Mouse (Mus musculus) cortical plate, adult 2 months (tissue): ENCODE measurements at regions not wholly inside any gene's neighbourhood (a gene's known extent, or its start where the extent isn't known, plus 50 kb on each side); places are given as distances from the start of the nearest gene placed in this dataset.

Experiments used
- H3K27ac ChIP-seq: fragments of 200-500 bp; 2 replicates; pipeline ENCODE4 v1.5.1; 2012; ENCODE audit warnings: low read length, control low read depth, inconsistent platforms; ENCODE audit not compliant: insufficient read depth
- H3K4me1 ChIP-seq: fragments of 200-500 bp; 2 replicates; pipeline ENCODE4 v1.6.1; 2011; ENCODE audit warnings: low read length; ENCODE audit not compliant: control insufficient read depth, insufficient read depth
- H3K4me3 ChIP-seq: fragments of 200-500 bp; 2 replicates; pipeline ENCODE4 v1.5.1; 2011; ENCODE audit warnings: mild to moderate bottlenecking, low read length, control low read depth; ENCODE audit not compliant: insufficient read depth
- CTCF ChIP-seq: fragments of 200-500 bp; IDR thresholded peaks from 2 replicates; pipeline ENCODE4 v1.5.1; 2011; ENCODE audit warnings: mild to moderate bottlenecking, control low read depth, low read length; ENCODE audit not compliant: insufficient read depth; ENCODE audit errors: extremely low read depth
- POLR2A ChIP-seq: fragments of 200-500 bp; IDR thresholded peaks from 2 replicates; pipeline ENCODE4 v1.6.1; 2011; ENCODE audit warnings: mild to moderate bottlenecking, low read length, control low read depth; ENCODE audit not compliant: insufficient read depth; ENCODE audit errors: extremely low read depth

- no peaks in the 10 kb centered on the region for H3K4me1 ChIP-seq
- H3K4me3 ChIP-seq = no peak overlapping the region
- H3K27ac ChIP-seq = no peak overlapping the region
- TF ChIP-seq POLR2A (no peak), CTCF (no peak)
These were observed 72.9 kb upstream of the Lnx1 start for GRCm38 (mm10) chr5:74775596-74775995.

- Histone ChIP-seq H3K4me3 (no peak overlapping the region), H3K4me1 (no peaks in the 10 kb centered on the region), H3K27ac (no peak overlapping the region)
- TF ChIP-seq POLR2A (no peak), CTCF (no peak)
These were observed 71.1 kb upstream of the Lnx1 start for GRCm38 (mm10) chr5:74773558-74774429.

- Histone ChIP-seq H3K4me3 (no peak overlapping the region), H3K27ac (no peak overlapping the region), H3K4me1 (no peaks in the 10 kb centered on the region)
- no peak for TF ChIP-seq POLR2A
- TF ChIP-seq CTCF = no peak
These were observed 68.4 kb upstream of the Lnx1 start for GRCm38 (mm10) chr5:74771121-74771520.

- TF ChIP-seq CTCF = no peak
- no peak for TF ChIP-seq POLR2A
- Histone ChIP-seq H3K4me3 (no peak overlapping the region), H3K27ac (no peak overlapping the region), H3K4me1 (no peaks in the 10 kb centered on the region)
These were observed 66.3 kb upstream of the Lnx1 start for GRCm38 (mm10) chr5:74769023-74769422.

- Histone ChIP-seq H3K4me3 (no peak overlapping the region), H3K27ac (no peak overlapping the region), H3K4me1 (no peaks in the 10 kb centered on the region)
- TF ChIP-seq POLR2A = no peak
- no peak for TF ChIP-seq CTCF
These were observed 65.3 kb upstream of the Lnx1 start for GRCm38 (mm10) chr5:74767993-74768392.

GRCm38 (mm10) chr5:74766211-74766610 lies 63.5 kb upstream of the Lnx1 start:
- Histone ChIP-seq H3K4me1 (no peaks in the 10 kb centered on the region), H3K27ac (no peak overlapping the region), H3K4me3 (no peak overlapping the region)
- TF ChIP-seq POLR2A (no peak), CTCF (no peak)

- TF ChIP-seq POLR2A = no peak
- Histone ChIP-seq H3K4me1 (no peaks in the 10 kb centered on the region), H3K27ac (no peak overlapping the region), H3K4me3 (no peak overlapping the region)
These were observed 62.5 kb upstream of the Lnx1 start for GRCm38 (mm10) chr5:74765061-74765767.

- H3K27ac ChIP-seq = no peak overlapping the region
- TF ChIP-seq POLR2A = no peak
- no peak for TF ChIP-seq CTCF
- no peak overlapping the region for H3K4me3 ChIP-seq
- no peaks in the 10 kb centered on the region for H3K4me1 ChIP-seq
These were observed 54.8 kb upstream of the Lnx1 start for GRCm38 (mm10) chr5:74757557-74757956.

- H3K4me3 ChIP-seq = no peak overlapping the region
- no peak overlapping the region for H3K27ac ChIP-seq
- H3K4me1 ChIP-seq = no peaks in the 10 kb centered on the region
- TF ChIP-seq POLR2A = no peak
- TF ChIP-seq CTCF = no peak
These were observed 50.2 kb upstream of the Lnx1 start for GRCm38 (mm10) chr5:74752961-74753360.
